Mouse (Mus musculus) olfactory bulb, adult 2 months (tissue): Measurements from ENCODE around the gene Calhm6. TPM values are rescaled to one million over a fixed set of nuclear protein-coding genes. Genes with fewer than 3 reads are reported as not detected.

Source experiments
- H3K27ac ChIP-seq: fragments of 200-500 bp; 2 replicates; pipeline ENCODE4 v1.5.1; 2012; ENCODE audit warnings: low read depth, low read length; ENCODE audit not compliant: insufficient read depth
- H3K4me1 ChIP-seq: fragments of 200-500 bp; 2 replicates; pipeline ENCODE4 v1.6.1; 2012; ENCODE audit warnings: low read length; ENCODE audit not compliant: control insufficient read depth, insufficient read depth
- H3K4me3 ChIP-seq: fragments of 200-500 bp; 2 replicates; pipeline ENCODE4 v1.5.1; 2012; ENCODE audit warnings: mild to moderate bottlenecking, low read depth, low read length, moderate library complexity; ENCODE audit not compliant: insufficient read depth
- CTCF ChIP-seq: fragments of 200-500 bp; IDR thresholded peaks from 2 replicates; pipeline ENCODE4 v1.5.1; 2012; ENCODE audit warnings: low read depth, mild to moderate bottlenecking, low read length, moderate library complexity; ENCODE audit not compliant: insufficient read depth
- POLR2A ChIP-seq: fragments of 200-500 bp; IDR thresholded peaks from 2 replicates; pipeline ENCODE4 v1.6.1; 2012; ENCODE audit warnings: mild to moderate bottlenecking, low read depth, low read length, moderate library complexity; ENCODE audit not compliant: insufficient read depth
- WGBS: fragments of 180-500 bp; shearing (Covaris S2); methylation state at CpG from one replicate; pipeline ENCODE4 v1.1.7; 2018; 5-methylcytosine and 5-hydroxymethylcytosine counted together
- polyA plus RNA-seq: library from polyadenylated mRNA; stranded (reverse); fragments of >200 nt; gene quantifications from 2 replicates; pipeline ENCODE4 v1.2.4, GENCODE M21; 2012; ENCODE audit warnings: low replicate concordance; ENCODE audit not compliant: missing spikeins, insufficient read depth, insufficient read length

The Calhm6 gene
- polyA plus RNA-seq, 1 experiment: not detected

DNA sequence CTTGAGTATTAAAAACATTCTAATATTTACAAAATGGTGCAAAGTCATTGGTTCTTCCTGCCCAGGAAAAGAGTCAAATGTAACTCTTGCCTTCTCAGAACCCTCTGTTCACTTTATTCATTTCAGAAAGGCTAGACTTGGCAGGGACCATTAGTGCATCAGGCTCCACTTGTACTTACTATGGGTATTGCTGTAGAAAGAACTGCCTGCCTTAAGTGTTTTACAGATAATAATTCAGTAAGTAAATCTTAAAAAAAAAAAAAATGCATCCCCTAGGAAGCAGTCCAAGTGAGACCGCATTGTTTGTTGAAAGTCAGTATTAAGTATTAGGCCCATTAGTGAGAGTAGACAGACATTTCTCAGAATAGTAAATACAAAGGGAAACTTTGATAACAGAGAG, 41.3 kb downstream of the Calhm6 start:
- WGBS: 96% methylated on average over 1 of the region's 1 CpGs
- Histone ChIP-seq H3K4me3 (no peak overlapping the region), H3K27ac (no peak overlapping the region), H3K4me1 (no peaks in the 10 kb centered on the region)
- TF ChIP-seq POLR2A (no peak), CTCF (no peak)

Other genes starting within 250 kb of the Calhm6 start
- not detected in 2 replicates for gene Rsph4a, start 222.9 kb downstream of the Calhm6 start, polyA plus RNA-seq
- gene Zup1, start 176.7 kb downstream of the Calhm6 start, polyA plus RNA-seq: 240 TPM in 1 of 2 replicates, not detected in the other
- gene Rwdd1, start 108.4 kb downstream of the Calhm6 start, polyA plus RNA-seq: not detected in 2 replicates
- not detected in 2 replicates for gene Trappc3l, start 90.4 kb downstream of the Calhm6 start, polyA plus RNA-seq
- gene Calhm4, start 83.7 kb downstream of the Calhm6 start, polyA plus RNA-seq: not detected in 2 replicates
- gene Calhm5, start 31.5 kb downstream of the Calhm6 start, polyA plus RNA-seq: not detected in 2 replicates
- gene Dse, start 79.7 kb upstream of the Calhm6 start, polyA plus RNA-seq: not detected in 2 replicates
- not detected in 2 replicates for gene Tspyl1, start 154.2 kb upstream of the Calhm6 start, polyA plus RNA-seq
- gene Tspyl4, start 169.5 kb upstream of the Calhm6 start, polyA plus RNA-seq: 276 TPM in 1 of 2 replicates, not detected in the other